Mouse (Mus musculus): ENCODE measurements at regions not wholly inside any gene's neighbourhood (a gene's known extent, or its start where the extent isn't known, plus 50 kb on each side); places are given as distances from the start of the nearest gene placed in this dataset.

DNA sequence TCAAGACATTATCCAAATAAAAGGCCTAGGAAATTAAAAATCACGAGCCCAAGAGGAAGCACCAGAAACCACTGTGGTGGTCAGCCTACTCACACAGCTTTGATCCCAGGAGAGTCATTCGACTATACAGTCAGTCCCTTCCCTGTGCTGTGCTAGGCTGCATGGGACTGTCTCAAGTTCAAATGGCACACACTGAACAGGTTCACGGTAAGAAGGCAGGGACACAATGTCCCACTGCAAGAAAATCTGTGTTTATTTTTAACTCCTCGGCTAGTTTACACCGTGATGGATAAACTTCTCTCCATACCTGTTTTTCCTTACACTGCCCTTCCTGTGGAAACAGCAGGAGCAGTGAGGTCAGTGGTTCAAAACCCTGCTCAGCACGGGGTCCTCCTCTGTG is 165.2 kb upstream of the Klf14 start:
- H3K4me3 ChIP-seq (ENCODE audit: low read depth, low read length) = no peak overlapping the region
- TF ChIP-seq EP300 (IDR thresholded peaks at IDR 0.05; ENCODE audit: insufficient read depth, low read depth, low read length) (no peak), POLR2A (IDR thresholded peaks at IDR 0.05; ENCODE audit: insufficient read depth, low read length) (no peak), CTCF (IDR thresholded peaks at IDR 0.05; ENCODE audit: low read depth, low read length) (no peak)
- H3K27ac ChIP-seq (ENCODE audit: insufficient read depth, low read length) = no peak overlapping the region
- no peaks in the 10 kb centered on the region for H3K27me3 ChIP-seq (ENCODE audit: control insufficient read depth, insufficient read depth, low read length, poor library complexity, severe bottlenecking)
- no peak overlapping the region for H3K9ac ChIP-seq (ENCODE audit: low read depth, poor library complexity, severe bottlenecking)
- no peaks in the 10 kb centered on the region for H3K9me3 ChIP-seq (replicated peaks; ENCODE audit: control insufficient read depth, insufficient read depth, low read length, poor library complexity, severe bottlenecking)
- no peaks in the 10 kb centered on the region for H3K36me3 ChIP-seq (ENCODE audit: control insufficient read depth, insufficient read depth, low read length, poor library complexity, severe bottlenecking)
- no peaks in the 10 kb centered on the region for H3K4me1 ChIP-seq (ENCODE audit: control insufficient read depth, insufficient read depth, low read length)

DNA sequence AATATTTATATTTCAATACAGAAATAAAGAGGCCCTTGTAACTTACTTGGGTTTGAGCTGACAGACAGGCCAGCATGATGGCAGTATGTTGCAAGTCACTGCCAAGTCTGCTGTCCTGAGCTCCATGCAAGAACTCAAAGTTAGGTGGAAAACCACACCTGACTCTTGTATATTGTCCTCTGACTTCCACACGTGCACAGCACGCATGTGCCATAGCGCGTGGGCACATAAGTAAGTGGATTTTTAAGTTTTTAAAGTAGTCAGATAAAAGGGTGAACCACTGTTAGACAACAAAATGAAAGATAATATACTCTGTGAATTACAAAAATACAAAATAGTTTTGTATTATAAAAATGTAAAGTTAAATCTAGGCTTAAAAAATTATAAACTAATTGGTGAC is 166.0 kb upstream of the Klf14 start:
- H3K9ac ChIP-seq (ENCODE audit: low read depth, poor library complexity, severe bottlenecking) = no peak overlapping the region
- TF ChIP-seq CTCF (IDR thresholded peaks at IDR 0.05; ENCODE audit: low read depth, low read length) = no peak
- TF ChIP-seq POLR2A (IDR thresholded peaks at IDR 0.05; ENCODE audit: insufficient read depth, low read length) = no peak
- H3K4me1 ChIP-seq (ENCODE audit: control insufficient read depth, insufficient read depth, low read length) = no peaks in the 10 kb centered on the region
- no peaks in the 10 kb centered on the region for H3K9me3 ChIP-seq (replicated peaks; ENCODE audit: control insufficient read depth, insufficient read depth, low read length, poor library complexity, severe bottlenecking)
- no peaks in the 10 kb centered on the region for H3K36me3 ChIP-seq (ENCODE audit: control insufficient read depth, insufficient read depth, low read length, poor library complexity, severe bottlenecking)
- no peak overlapping the region for H3K4me3 ChIP-seq (ENCODE audit: low read depth, low read length)
- H3K27ac ChIP-seq (ENCODE audit: insufficient read depth, low read length) = no peak overlapping the region
- no peaks in the 10 kb centered on the region for H3K27me3 ChIP-seq (ENCODE audit: control insufficient read depth, insufficient read depth, low read length, poor library complexity, severe bottlenecking)

DNA sequence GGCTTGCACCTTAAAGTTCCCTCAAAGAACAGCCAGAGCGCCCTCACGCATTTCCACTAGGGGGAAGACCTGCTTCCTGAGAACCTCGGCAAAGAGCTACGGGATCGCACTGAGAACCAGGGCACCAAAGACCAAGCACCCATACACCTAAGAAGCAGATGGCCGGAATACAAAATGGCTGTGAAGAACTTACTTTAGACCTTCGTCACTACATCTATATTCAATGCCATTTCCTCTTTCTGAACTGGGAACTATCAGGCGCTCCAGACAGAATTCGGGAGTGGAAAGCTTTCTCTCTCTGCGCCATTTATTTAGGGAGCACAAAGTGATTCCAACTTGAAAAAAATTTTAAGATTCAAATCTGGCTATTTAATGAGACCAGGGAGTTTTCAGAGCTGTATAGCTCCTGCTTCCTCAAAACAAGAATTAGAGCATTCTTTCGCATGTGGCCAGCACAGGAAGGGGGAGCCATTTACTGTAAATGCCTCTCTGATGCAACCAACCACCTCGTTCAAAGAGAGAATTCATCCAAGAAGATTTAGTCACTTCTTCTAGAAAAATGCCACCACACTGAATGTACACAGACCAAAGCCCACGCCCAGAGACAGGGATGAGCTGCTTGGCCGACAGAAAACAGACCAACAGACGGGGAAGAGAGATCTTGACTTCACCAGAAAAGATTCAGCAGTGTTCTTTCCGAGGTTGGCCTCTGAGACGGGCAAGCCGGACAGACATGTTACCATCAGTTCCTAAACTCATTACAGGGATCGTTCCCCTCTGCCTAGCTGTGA is 166.6 kb upstream of the Klf14 start:
- no peaks in the 10 kb centered on the region for H3K4me1 ChIP-seq (ENCODE audit: control insufficient read depth, insufficient read depth, low read length)
- H3K27ac ChIP-seq (ENCODE audit: insufficient read depth, low read length) = no peak overlapping the region
- H3K9me3 ChIP-seq (replicated peaks; ENCODE audit: control insufficient read depth, insufficient read depth, low read length, poor library complexity, severe bottlenecking) = no peaks in the 10 kb centered on the region
- peak; percentile 52 for TF ChIP-seq CTCF (IDR thresholded peaks at IDR 0.05; ENCODE audit: low read depth, low read length)
- no peak for TF ChIP-seq EP300 (IDR thresholded peaks at IDR 0.05; ENCODE audit: insufficient read depth, low read depth, low read length)
- TF ChIP-seq POLR2A (IDR thresholded peaks at IDR 0.05; ENCODE audit: insufficient read depth, low read length) = no peak
- H3K27me3 ChIP-seq (ENCODE audit: control insufficient read depth, insufficient read depth, low read length, poor library complexity, severe bottlenecking) = no peaks in the 10 kb centered on the region
- no peak overlapping the region for H3K4me3 ChIP-seq (ENCODE audit: low read depth, low read length)
- no peak overlapping the region for H3K9ac ChIP-seq (ENCODE audit: low read depth, poor library complexity, severe bottlenecking)
- no peaks in the 10 kb centered on the region for H3K36me3 ChIP-seq (ENCODE audit: control insufficient read depth, insufficient read depth, low read length, poor library complexity, severe bottlenecking)

DNA sequence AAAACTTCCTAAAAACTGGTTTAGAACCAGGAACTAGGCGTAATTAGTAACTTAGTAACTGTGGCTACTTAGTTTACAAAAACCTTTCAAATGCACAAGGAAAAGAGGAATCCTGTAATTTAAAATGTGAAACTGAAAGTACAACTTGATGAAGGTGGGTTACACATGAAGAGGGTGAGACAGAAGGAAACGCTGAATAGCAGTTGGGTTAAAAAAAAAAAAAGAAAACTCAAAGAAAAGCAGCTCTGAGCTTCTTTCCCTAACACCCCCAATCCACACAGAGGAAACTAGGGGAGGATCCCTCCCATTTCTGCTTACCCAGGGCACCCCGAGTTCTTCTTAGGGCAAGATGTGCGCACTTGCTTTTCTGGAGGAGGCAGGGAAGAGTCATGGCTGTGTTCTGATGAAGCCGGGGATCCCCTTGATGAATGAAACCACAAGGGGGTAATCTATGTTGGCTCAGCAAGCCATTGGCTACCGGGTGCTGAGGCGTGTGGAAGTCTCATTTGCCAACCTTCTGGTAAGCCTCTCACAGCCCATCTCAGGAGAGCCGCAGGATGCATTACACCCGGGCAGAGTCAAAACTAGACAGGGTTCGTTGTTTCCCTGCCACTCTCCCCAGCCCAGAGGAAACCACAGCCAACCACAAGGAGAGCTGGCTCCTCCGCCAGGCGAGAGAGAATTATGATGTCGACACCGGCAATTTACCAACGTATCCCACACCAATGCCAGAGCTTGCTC is 167.4 kb upstream of the Klf14 start:
- TF ChIP-seq POLR2A (IDR thresholded peaks at IDR 0.05; ENCODE audit: insufficient read depth, low read length) (no peak), CTCF (IDR thresholded peaks at IDR 0.05; ENCODE audit: low read depth, low read length) (no peak), EP300 (IDR thresholded peaks at IDR 0.05; ENCODE audit: insufficient read depth, low read depth, low read length) (no peak)
- Histone ChIP-seq H3K4me3 (ENCODE audit: low read depth, low read length) (peak overlapping the region; percentile 18; the same call in 1 of the 2 replicates), H3K36me3 (ENCODE audit: control insufficient read depth, insufficient read depth, low read length, poor library complexity, severe bottlenecking) (no peaks in the 10 kb centered on the region), H3K9me3 (replicated peaks; ENCODE audit: control insufficient read depth, insufficient read depth, low read length, poor library complexity, severe bottlenecking) (no peaks in the 10 kb centered on the region), H3K4me1 (ENCODE audit: control insufficient read depth, insufficient read depth, low read length) (no peaks in the 10 kb centered on the region), H3K27ac (ENCODE audit: insufficient read depth, low read length) (no peak overlapping the region), H3K27me3 (ENCODE audit: control insufficient read depth, insufficient read depth, low read length, poor library complexity, severe bottlenecking) (no peaks in the 10 kb centered on the region), H3K9ac (ENCODE audit: low read depth, poor library complexity, severe bottlenecking) (no peak overlapping the region)

DNA sequence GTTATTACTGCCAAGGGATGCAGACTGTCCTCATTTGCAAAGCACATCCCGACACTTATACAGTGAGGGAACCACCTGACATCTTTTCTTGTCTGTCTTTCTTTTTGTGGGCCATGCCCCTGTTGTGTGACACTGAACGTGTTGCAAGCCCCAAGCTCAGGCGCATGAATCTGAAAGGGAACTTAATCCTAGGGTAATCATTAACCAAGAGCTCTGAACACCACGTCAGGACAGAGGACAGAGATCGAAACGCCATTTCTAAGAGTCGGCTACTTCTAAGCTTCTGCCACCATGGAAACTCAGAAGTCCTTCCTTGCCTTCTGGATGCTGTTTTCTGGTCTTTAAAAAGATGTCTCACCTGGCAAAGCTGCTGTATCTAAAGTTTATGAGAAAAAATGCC is 170.3 kb upstream of the Klf14 start:
- no peak overlapping the region for H3K4me3 ChIP-seq (ENCODE audit: low read depth, low read length)
- H3K9ac ChIP-seq (ENCODE audit: low read depth, poor library complexity, severe bottlenecking) = no peak overlapping the region
- no peaks in the 10 kb centered on the region for H3K4me1 ChIP-seq (ENCODE audit: control insufficient read depth, insufficient read depth, low read length)
- H3K9me3 ChIP-seq (replicated peaks; ENCODE audit: control insufficient read depth, insufficient read depth, low read length, poor library complexity, severe bottlenecking) = no peaks in the 10 kb centered on the region
- TF ChIP-seq CTCF (IDR thresholded peaks at IDR 0.05; ENCODE audit: low read depth, low read length) = no peak
- TF ChIP-seq EP300 (IDR thresholded peaks at IDR 0.05; ENCODE audit: insufficient read depth, low read depth, low read length) = no peak
- H3K36me3 ChIP-seq (ENCODE audit: control insufficient read depth, insufficient read depth, low read length, poor library complexity, severe bottlenecking) = no peaks in the 10 kb centered on the region
- H3K27me3 ChIP-seq (ENCODE audit: control insufficient read depth, insufficient read depth, low read length, poor library complexity, severe bottlenecking) = no peaks in the 10 kb centered on the region
- no peak overlapping the region for H3K27ac ChIP-seq (ENCODE audit: insufficient read depth, low read length)

GRCm38 (mm10) chr6:31129987-31130386 is 171.1 kb upstream of the Klf14 start:
- TF ChIP-seq CTCF (IDR thresholded peaks at IDR 0.05; ENCODE audit: low read depth, low read length) (no peak), EP300 (IDR thresholded peaks at IDR 0.05; ENCODE audit: insufficient read depth, low read depth, low read length) (no peak), POLR2A (IDR thresholded peaks at IDR 0.05; ENCODE audit: insufficient read depth, low read length) (no peak)
- H3K9me3 ChIP-seq (replicated peaks; ENCODE audit: control insufficient read depth, insufficient read depth, low read length, poor library complexity, severe bottlenecking) = no peaks in the 10 kb centered on the region
- H3K27me3 ChIP-seq (ENCODE audit: control insufficient read depth, insufficient read depth, low read length, poor library complexity, severe bottlenecking) = no peaks in the 10 kb centered on the region
- no peaks in the 10 kb centered on the region for H3K4me1 ChIP-seq (ENCODE audit: control insufficient read depth, insufficient read depth, low read length)
- H3K27ac ChIP-seq (ENCODE audit: insufficient read depth, low read length) = no peak overlapping the region
- H3K36me3 ChIP-seq (ENCODE audit: control insufficient read depth, insufficient read depth, low read length, poor library complexity, severe bottlenecking) = no peaks in the 10 kb centered on the region
- no peak overlapping the region for H3K4me3 ChIP-seq (ENCODE audit: low read depth, low read length)
- H3K9ac ChIP-seq (ENCODE audit: low read depth, poor library complexity, severe bottlenecking) = no peak overlapping the region
